Mouse (Mus musculus) gonadal fat pad, adult 2 months (tissue): ENCODE measurements around the gene Plch2. TPM values are rescaled to one million over a fixed set of nuclear protein-coding genes. Genes with fewer than 3 reads are reported as not detected.

Experiments
- DNase-seq: peaks from one replicate; pipeline ENCODE4 v3.0.0-alpha.2; 2012; ENCODE audit warnings: low read depth
- polyA plus RNA-seq: library from polyadenylated mRNA; depleted of rRNA; stranded (reverse); fragments of >200 nt; gene quantifications from 2 replicates; pipeline ENCODE4 v1.2.3, GENCODE M21; 2012

Gene Plch2
- polyA plus RNA-seq, 1 experiment: 7.8 TPM

DNA sequence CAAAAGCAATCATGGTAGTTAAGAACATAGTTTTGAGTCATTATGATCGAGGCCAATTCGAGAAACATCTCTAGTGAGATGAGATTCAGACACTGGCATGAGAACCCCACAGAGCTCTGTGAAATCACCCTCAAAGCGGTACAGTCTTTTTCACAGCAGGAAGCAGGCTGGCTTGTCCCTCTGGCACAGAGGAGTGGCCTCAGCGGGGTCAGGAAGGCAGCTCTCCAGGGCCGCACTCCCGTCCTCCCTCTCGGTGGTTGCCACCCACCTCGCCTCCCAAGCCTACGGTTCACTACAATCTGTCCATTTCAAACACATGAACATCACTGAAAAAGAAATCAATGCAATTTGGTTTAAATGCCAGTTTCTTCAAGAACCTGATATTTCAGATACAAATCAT, 17.8 kb upstream of the Plch2 start:
- no peak for DNase-seq

DNA sequence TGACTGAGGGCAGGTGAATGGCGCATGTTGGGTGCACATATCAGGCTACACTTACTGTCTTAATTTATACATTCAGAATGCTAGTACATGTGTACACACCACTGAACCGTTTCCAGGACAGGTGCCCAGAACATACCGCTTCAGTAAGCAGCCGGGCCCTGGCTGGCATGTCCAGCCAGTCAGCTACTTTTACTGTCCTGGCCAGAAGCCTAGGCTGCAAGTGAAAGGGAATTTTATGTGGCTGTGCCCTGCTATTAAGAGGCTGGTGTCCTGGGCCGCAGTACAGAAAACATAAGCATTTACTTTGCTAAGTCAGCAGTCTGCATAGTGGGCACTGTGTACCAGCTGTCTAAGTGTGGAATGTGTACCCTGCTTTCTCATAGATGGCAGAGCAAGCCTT, 14.3 kb upstream of the Plch2 start:
- no peak for DNase-seq

DNA sequence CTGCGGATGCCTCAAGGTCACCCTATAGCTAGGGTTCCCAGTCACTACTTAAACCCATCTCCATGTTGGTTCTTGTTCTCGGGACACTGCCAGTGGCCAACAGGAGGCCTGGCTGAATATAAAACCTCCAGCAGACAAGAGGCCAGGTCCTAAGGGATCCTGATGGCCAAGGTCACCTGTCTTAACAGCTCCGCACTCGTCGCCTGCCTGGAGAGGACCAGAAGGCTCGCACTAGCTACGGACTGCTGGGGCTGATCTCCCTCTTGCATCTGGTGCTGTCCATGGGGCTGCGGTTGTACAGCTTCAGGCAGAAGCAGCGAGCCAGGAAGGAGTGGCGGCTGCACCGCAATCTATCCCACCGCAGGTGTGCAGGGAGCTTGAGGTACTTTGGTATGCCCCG, 13.6 kb upstream of the Plch2 start:
- DNase-seq: no peak

DNA sequence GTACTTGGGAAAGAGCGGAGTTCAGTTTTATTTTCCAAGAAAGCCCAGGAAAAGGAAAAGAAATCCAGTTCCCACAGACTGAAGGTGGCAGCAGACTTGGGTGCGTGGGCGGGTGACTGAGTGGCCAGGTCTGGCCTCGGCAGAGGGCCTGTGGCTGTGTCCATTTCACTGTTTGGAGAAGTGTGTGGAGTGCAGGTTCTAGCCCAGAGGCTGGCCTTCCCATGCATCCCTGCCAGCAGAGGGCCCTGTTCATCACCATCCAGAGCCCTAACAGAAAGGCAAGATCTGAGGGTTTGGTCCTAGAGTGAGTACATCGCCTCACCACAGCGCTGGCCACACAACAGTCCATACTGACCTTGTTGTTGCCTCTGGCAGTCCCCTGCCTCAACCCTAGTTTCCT, 12.6 kb upstream of the Plch2 start:
- no peak for DNase-seq

DNA sequence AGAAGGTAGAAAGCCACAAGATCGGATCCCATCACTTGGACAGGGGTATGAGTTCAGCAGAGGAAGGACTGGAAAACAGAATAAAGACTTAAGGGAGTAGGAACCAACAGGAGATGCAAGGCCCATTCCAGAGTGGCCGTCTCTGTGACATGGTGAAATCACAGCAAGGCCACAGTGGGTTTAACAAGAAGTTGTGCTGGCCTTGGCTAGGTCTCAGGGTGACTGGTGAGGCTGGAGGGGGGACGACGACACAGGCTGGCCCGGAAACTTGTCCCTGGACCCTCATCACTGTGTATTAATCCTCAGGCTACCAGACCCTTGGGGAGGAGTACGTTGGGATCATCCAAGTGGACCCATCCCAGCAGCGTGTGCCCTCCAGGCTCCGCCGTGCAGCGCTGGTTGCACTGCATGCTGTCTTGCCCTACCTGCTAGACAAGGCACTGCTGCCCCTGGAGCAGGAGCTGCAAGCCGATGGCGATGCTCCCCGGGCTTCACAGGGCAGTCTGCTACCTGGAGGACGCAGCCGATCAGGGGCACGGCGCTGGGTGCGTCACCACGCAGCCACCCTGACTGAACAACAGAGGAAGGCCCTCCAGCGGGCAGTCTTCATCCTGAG, 11.9 kb upstream of the Plch2 start:
- DNase-seq: no peak

DNA sequence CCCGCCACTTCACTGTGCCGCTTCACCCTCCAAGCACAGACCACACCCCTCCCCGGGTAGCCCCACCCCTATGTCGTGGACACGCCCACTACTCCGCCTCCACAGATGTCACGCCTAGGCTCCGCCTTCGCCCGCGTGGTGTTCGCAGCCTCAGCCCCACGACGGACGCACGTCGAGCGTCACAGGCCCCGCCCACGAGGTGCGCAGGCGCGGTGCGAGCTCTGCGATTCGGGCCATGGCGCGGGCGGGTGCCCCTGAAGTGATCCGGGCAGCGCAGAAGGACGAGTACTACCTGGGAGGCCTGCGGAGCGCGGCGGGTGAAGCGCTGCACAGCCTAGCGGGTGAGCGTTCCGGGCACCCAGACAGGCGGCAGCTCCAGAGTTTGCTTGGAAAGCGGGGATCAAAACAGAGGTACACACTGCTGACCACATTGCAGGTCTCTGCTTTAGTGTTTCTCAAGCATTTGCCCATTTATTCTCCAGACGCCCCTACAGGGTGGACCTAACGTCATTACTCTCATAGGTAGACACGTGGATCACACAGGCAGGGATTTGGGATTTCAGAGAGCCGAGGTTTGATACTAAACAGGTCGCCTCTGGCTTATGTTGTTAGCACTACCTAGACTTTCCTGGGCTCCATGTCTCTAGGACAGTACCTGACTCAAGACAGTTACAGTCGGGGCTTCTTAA, 10.4 kb upstream of the Plch2 start, which contains the start of gene Pex10:
Gene Pex10 (plus strand): TSS at position 183 of the 689 bp plus-strand sequence.
- DNase-seq: no peak

DNA sequence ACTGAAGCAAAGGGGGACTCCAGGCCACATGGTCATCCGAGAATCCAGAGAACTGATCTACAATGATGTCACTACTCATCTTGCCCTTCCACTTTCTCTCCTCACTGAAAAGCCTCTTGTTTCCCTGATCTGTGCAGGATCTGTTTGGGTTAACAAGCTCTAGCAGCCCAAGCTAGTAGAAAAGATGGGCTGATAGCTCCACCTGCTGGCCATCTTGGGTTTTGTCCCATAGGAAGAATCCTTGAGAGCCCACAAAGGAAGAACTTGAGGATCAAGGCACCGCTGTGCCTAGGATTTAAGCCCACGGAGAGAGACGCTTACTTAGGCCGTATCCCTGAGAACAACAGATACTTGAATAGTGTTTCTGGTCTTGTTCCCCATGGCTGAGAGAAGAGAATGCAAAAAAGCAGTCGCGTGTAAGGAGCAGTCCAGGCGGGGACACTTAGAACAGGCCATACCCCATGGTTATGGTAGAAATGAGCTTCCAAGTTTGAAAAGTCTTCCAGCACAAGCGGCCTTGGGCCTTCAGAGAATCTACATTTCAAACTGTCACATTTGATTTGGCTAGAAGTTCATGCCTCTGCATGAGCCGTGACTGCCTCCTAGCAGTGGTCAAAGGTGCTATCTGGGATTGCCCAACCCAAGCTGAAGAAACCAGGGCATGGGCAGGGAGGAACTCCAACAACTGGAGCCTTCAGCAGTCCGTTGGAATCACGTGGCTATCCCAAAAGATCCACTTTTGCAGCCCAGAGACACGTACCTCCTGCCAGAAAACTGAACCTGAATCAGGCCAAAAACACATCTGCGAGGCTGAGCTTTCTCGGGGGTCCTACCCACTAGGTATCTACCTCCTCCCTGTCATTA, 9.6 kb upstream of the Plch2 start:
- no peak for DNase-seq

DNA sequence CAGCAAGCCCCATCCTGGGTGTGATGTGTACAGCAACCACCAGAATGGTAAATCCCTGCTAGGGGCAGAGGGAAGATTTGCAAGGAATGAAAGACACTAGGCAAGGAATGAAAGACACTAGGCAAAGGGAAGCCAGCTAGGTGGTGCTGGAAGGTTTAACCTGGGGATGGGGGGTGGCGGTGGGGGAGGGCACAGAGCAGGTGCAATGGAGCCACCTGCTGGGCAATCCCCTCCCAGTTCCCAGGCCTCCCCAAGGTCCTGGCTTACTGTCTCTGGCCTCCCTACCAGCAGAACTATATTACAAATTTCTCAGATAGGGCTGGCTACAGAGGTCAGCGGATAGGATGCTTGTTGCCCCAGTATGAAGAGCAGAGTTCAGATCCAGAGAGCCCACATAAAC, 7.9 kb upstream of the Plch2 start:
- DNase-seq: no peak

DNA sequence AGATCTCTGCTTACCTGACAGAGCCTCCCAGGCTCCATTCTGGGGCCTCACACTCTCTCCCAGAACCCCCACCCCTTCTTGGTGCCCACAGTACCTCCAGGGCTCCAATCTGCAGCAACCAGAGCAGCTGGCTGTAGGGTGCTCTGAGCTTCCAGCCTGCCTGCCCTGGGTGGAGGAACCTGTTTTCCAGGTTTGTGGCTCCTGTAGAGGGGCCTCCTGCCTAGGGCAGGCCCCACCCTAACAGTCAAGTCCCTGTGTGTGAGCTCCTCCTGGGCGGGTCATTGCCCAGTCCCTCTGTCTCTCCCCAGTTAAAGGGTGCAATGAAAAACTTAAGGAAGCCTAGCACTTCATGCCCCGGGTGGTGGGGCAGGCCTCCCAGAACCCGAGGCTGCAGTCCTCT, 7.3 kb upstream of the Plch2 start:
- DNase-seq: no peak

DNA sequence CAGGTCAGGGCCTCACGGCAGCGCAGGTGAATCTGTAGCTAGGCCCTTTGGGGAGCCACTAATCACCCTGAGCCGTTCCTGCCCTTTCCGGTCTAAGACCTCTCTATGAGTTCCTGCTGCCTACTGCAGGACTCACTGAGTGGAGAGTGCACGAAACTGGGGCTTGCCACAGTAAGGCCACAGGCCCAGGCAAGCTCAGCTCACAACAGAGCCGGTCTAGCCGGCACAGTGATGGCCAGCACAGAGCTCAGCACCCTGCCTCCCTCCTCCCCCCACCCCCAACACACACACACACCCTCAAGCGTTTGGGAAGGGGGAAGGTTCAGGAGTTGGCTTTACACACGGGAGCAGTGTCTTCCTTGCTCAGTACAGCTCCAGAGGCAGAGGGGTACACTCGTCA, 1.7 kb upstream of the Plch2 start:
- DNase-seq: no peak

DNA sequence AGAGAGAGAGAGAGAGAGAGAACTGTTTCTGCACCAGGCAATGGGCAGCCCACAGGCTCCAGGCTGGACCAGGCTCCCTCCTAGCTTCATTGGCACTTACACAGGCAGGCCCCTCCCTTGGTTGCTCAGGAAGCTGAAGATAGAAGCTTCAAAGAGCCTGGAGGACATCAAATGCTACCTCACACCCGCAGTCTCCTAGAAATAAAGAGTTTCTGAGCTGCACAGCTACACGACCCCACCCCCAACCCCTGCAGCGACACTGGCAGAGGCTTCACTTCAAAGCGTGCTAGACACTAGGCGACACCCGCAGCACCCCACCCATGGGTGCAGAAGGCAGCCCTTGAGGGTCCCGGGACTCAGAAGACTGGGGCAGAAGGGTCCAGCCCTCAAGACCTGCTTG, 6.5 kb downstream of the Plch2 start:
- DNase-seq: no peak

DNA sequence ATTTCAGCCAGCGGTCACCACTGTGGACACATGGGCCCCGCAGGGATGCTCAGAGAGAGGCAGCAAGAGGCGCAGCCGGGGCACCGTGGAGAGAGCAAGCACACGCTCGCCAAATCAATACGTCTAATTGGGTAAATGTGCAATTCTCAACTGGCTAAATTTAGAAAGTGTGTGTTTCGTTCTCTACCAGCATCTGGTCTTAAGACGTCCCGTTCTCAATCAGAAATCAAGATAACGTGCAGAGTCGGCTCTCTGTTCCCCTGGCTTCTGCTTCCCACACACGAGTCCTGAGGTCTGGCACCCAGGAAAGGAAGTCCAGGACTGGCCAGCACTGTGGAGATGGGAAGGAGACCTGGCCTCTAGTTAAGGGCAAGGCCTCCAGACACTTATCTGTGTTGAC, 9.9 kb downstream of the Plch2 start:
- no peak for DNase-seq

DNA sequence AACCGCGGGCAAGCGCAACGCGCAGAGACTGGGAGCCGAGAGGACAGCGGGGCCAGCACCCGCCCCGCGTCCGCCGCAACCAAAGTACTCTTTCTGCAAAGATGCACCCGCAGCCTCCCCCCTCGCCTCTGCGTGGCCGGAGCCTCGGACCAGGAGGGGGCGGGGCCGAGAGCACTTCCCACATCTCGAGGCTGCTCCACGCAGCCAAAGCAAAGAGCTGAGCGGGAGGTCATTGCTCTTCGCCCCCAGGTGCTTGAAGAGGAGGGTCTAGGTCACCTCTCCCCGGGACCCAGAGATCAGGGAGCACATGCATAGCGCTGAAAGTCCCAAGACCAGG, 13.3 kb downstream of the Plch2 start:
- DNase-seq: no peak

DNA sequence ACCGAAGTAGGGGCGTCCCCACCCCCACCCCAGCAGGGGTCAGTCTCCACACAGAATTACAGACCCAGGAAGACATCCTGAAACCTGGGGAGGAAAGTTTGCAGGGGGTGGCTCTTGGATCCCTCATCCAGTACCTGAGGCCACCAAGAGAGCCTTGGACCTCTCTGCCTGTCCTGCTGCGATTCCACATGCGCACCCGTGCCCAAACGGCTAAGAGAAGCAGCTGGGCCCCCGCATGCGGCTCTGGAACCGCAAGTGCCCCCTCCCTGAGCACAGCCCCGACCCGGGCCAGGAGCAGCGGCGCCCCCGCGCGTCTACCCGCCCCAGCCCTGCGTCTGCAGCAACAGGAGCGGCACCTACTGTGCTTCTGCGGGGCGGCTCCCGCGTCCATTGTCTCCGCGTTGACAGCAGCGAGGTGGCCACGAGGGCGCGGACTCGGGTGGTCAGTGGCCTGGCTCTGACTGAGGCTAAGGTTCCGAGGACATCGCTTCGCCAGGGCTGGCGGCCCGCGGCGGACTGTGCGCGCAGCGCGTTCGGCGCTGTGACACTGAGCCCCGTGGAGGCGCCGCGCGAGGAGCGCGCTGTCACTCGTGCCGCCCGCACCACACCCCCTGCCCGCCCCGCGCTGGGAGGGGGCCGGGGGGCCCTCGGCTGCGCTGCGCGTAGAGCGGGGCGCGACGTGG, 13.8 kb downstream of the Plch2 start:
- no peak for DNase-seq

DNA sequence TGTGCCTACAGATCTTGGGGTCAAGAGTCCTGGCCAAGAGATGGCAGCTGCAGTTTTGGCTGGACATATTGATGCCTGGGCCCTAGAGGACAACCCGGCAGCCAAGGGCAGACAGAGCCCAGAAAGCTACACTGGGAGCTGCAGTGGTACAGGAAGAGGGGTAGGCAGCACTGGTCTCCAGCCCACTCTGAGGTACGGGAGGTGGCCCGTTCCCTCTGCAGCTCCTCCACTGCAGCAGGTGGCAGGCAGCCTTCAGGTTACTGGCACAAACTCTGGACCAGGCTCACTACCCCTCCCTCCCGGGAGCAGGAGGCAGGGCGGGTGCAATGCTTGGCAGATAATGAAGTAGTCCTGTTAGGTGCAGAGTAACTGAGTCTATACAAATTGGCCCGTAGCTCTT, 15.9 kb downstream of the Plch2 start:
- no peak for DNase-seq

DNA sequence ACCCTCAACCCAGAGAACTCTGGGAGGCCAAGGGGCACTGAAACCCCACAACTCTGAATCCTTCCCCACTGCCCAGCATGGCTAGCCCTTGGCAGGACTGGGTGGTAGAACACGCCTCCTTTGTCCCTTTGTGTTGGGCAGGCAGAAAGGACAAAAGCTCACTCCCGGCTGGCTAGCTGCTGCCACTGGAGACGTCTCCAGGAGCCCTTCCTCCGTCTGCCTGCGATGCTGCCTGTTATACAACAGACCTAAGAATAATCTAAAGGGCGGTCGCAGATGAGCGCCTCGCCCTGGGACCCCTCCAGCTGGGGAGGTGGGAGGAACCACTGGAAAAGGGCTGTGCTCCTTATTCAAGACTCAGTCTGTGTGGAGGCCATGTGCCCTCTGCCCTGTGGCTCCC, 16.4 kb downstream of the Plch2 start:
- DNase-seq: no peak

DNA sequence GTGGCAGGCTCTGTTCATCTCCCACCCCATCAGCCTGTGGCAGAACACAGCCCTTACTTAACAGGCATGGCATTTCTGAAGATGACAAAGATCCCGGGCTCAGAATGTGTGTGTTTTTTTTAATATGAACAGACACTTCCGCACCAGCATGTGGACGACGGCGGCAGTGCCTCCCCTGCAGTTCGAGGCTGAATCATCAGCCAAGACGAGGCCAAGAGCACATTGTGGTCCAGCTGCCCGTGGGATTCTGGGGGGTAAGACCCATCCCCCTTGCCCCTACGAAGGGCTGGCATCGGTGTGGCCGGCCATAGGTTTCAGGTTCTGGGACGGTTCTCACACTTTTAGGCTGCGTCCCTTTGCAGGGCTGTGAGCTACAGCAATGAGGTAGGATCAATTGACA, 21.8 kb downstream of the Plch2 start:
- DNase-seq: no peak

DNA sequence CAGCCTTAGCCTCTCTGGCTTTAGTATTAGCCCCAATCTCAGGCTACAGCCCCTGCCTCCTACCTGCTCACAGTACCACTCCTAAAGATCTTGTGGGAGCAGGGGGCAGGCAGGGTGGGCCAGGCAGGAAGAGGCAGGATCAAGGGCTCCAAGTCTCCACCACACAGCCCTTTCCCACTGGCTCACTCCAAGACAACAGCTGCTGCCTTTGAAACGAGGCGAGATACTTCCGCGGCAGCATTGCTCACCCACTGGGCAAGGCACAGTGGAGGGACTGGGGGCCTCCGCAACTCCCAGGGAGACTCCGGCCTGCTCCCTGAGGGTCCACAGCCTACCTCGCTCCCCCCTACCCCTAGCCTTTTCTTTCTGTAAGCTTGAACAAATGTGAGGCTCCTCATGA, 22.4 kb downstream of the Plch2 start:
- no peak for DNase-seq

DNA sequence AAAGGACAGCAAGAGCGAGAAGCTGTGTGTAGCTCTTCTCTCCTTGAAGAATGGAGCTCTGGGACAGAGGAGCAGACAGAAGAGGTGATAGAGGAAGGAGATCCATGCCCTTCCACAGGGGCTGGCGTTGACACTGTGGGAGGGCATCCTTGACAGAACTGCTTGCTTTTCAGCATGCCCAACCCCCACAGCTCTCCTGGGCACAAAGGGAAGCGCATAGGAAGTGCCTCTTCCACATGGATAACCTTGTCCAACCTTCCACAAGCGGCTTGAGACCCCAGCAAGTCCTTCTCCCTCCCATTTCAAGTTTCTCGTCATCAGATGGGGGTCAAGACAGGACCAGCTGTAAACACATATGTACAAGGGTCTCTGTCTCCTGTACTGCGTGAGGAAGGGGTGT, 23.5 kb downstream of the Plch2 start:
- no peak for DNase-seq

DNA sequence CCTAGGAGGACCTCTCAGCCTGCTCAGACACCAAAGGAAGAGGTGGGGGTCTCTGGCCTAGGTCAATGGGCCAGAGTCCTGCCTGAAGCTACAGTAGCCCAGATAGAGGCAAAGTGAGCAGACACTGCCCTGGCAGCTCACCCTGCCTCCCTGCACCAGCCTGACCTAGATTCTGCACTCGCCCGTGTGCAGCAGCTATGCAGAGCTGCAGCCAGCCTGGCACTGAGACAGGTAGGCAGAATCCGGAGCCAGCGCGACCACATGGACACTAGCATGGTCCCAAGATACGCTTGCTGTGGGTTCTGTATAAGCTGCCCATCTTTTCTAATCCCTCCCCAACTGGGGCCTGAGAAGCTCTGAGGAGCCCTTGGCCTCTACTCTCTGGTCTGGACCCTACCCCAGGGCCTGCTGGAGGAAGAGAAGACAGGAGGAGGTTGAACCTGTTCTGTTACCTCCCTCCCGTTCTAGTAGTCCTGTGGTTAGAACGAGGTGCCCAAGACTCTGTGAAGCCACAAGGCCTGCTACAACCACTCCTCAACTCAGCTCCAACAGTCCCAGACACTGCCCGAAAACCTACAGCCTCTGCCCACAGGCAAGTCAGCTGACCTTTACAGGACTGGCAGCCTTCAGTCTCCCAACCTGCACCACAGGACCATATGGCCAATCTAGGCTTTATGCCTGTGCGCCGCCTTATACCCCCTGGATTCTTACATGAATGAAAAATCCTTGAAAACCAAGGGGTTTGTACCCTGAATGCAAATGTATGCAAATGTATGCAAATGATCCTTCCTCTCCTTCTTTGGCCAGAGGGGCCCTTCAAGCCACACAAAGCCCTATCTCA, 32.2 kb downstream of the Plch2 start:
- DNase-seq: no peak

DNA sequence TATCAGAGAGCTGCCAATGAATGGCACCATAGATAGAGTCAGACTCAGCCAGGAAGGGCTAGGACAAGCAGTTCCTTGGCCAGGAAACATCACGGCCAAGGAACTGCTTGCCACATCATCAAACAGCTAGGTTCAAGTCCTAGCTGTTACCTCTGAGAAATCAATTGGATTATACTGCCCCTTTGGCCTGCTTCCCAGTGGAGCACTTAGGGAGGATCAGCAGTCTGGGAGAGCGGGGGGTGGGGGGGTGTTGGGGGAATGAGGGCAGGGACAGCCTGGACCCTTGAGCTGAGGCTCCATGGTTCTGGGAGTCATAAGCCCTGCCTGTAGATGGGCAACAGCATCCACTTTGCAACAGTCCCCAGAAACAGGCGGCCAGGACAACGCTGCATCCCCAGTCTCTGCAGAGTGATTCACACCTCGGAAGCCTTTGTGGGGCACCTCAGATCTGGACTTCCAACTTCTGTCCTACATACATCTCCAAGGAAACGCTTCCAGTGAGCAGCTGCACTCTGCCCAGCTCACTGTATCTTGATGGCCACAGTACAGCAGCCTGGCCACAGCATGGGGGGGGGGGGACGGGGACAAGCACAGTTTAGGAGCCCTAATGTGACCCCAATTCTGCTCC, 34.2 kb downstream of the Plch2 start:
- no peak for DNase-seq
